In the genomic region with DNA sequence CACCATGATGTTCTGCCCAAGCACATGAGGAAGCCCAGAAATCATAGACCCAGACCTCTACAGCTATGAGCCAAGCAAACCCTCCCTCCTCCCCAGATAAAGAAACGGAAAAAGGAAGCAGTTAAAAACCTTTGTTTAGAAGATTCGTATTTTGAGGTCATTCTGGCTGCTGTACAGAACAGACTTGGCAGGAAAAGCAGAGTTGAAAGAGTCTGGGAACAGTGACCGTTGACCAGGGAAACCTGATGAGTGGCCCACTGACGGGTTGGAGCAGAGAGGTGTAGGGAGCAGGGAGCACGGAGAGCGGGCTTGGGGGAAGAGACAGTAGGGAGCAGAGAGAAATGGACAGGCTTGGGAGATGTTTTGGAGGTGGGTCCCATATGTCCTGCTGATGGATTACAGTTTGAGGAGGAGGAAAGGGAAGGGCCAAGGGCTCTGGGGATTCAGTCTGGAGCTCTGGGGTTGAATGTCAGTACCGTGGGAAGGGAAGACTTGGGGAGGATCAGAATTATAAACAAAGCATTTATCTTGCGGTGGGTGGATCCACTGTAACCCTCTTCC, we compare ENCODE assay signal across 9 mouse cellular contexts.
DNase-seq lines count a peak whose midpoint lies in the region; TF ChIP-seq lines count a peak whose summit lies in the region.
"Had no signal": no experiment of that assay in that cellular context is flagged by ENCODE, and none has a peak within 500 bp of the region (broad histone marks: within the 10 kb centered on the region; RNA-seq: fewer than 3 reads in every experiment).

No protein-coding gene starts in this region.

- H3K79me2 ChIP-seq in heart, adult 2 months (replicated peaks; ENCODE audit: control insufficient read depth, insufficient read depth, low read length): no peaks in the 10 kb centered on the region

- TF ChIP-seq EP300 in heart, adult 2 months (IDR thresholded peaks at IDR 0.05; ENCODE audit: insufficient read depth, low read depth, low read length): no peak

- 21% methylated on average over 8 of the region's 8 CpGs for WGBS in heart, adult 2 months

- no peak overlapping the region; the same call in 1 of the 2 replicates for H3K27ac ChIP-seq in heart, adult 2 months
- H3K27ac ChIP-seq: limb, embryonic 12.5 days had no signal

- H3K4me1 ChIP-seq in heart, adult 2 months (ENCODE audit: control insufficient read depth, insufficient read depth, low read length): peaks cover 2% of the 10 kb centered on the region

- no peak for TF ChIP-seq POLR2A in heart, adult 2 months (IDR thresholded peaks at IDR 0.05; ENCODE audit: insufficient read depth, low read depth, low read length)

- DNase-seq in gastrocnemius, postnatal 14 days: peak; percentile 23
- no peak for DNase-seq in gastrocnemius, postnatal 10 days
- peak; percentile 33 to 58 for DNase-seq in heart, adult 2 months
- peak; percentile 64 to 66 for DNase-seq in kidney, adult 8-10 months
- peak; percentile 39 to 61 for DNase-seq in lung, postnatal 4 days
- no peak for DNase-seq in left cerebral cortex, postnatal 4 days
- DNase-seq in cerebellum, adult 18-20 months: no peak
- no peak for DNase-seq in gastrocnemius, postnatal 36 days

- no peak overlapping the region for H3K4me3 ChIP-seq in heart, adult 2 months
- H3K4me3 ChIP-seq: limb, embryonic 12.5 days had no signal

- no peaks in the 10 kb centered on the region for H3K36me3 ChIP-seq in heart, adult 2 months (ENCODE audit: control insufficient read depth, insufficient read depth, low read length)
- H3K36me3 ChIP-seq: limb, embryonic 12.5 days had no signal

- intact Hi-C loops in gastrocnemius, postnatal 14 days (cut with DNase I; ENCODE audit: low total_unique reads): no loop called here
- intact Hi-C loops in heart, adult 2 months (cut with DNase I): no loop called here
- intact Hi-C loops in left cerebral cortex, postnatal 4 days (cut with DNase I): no loop called here
- intact Hi-C loops in gastrocnemius, postnatal 36 days (cut with DNase I): no loop called here

- no peaks in the 10 kb centered on the region; the same call in 1 of the 2 replicates for H3K27me3 ChIP-seq in heart, adult 2 months (ENCODE audit: control insufficient read depth, insufficient read depth, low read length)

- H3K9ac ChIP-seq in heart, adult 2 months (ENCODE audit: low read depth, low read length): no peak overlapping the region
- H3K9ac ChIP-seq: limb, embryonic 12.5 days had no signal

- TF ChIP-seq CTCF in heart, adult 2 months (IDR thresholded peaks at IDR 0.05): no peak

Comparison
In these comparisons a context has a peak if more than half of its experiments do, and no peak if none do; other contexts are left out.
1. DNase-seq: peak in gastrocnemius, postnatal 14 days (single experiment), heart, adult 2 months (2 of 2), kidney, adult 8-10 months (2 of 2) and lung, postnatal 4 days (2 of 2); none in gastrocnemius, postnatal 10 days (single experiment), left cerebral cortex, postnatal 4 days (single experiment), cerebellum, adult 18-20 months (0 of 2) and gastrocnemius, postnatal 36 days (0 of 2).